Mouse (Mus musculus): ENCODE results near the gene Arhgdia.
"Not testable (repeated sequence)": the region's sequence is repeated elsewhere in the genome, so short reads cannot be mapped to it uniquely, and the experiment has no call there.

Gene Arhgdia

GRCm38 (mm10) chr11:120578024-120578693 lies 3.3 kb downstream of the Arhgdia start:
- DNase-seq: peak; percentile 74

DNA sequence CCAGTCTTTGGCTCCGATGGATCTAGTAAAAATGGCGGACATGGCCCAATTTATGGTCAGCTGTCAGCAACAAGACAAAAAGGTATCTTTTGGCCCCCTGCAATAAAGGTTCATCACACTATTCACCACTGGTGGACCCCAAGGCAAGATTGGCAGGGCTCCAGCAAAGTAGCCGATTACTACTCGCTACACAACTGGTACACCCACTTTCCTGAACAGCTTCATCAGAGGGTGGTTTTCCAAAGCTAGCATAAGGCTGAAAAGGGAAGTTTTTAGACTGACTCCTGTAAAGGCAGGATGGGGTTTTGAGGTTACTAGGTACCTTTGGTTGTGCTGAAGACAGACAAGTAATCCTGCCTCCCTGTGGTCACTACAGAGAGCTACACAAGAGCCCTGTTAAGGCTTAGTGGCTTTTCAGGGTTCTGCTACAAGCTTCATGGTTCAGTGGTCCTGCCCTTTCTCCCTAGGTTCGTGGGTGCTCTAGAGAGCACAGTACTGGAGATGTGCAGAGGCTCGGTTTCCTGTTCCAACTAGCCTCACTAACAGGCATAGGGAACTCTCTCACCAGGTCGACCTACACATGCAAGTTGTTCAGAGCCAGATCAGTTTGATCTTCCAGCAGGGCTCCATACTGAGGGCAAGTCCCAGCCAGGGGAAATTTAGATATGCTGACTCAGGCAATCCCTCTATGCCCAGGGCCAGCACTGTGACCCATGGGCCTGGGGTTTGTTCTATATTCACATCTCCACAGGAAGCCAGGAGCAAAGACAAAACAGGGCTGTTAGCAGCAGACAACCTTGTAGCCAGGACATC lies 4.0 kb downstream of the Arhgdia start:
- DNase-seq: peak; percentile 85

- peak; percentile 93 for DNase-seq
Measured at GRCm38 (mm10) chr11:120576365-120576981, 5.0 kb downstream of the Arhgdia start.

DNA sequence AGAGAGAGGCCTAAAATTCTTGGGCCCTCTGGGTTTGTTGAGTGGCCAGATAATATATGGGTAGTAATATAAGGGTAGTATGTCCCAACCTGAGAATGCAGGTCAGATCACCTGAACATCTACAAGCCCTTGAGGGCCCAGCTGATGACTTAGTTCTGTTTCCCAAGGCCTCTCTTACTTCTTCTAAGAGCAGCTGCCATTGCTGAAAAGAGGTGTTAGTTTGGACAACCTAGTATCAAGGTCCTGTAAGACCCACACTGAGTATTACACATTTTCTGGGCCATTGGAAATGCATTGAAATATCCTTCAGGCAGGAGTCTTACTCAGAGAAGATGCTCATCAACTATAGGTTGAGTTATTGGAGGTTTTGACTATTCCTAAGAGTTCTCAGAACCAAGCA lies 5.5 kb downstream of the Arhgdia start:
- DNase-seq: no peak

GRCm38 (mm10) chr11:120575046-120575445 lies 6.4 kb downstream of the Arhgdia start:
- DNase-seq: no peak

- DNase-seq: no peak
Measured at GRCm38 (mm10) chr11:120574278-120574600, 7.2 kb downstream of the Arhgdia start.

DNA sequence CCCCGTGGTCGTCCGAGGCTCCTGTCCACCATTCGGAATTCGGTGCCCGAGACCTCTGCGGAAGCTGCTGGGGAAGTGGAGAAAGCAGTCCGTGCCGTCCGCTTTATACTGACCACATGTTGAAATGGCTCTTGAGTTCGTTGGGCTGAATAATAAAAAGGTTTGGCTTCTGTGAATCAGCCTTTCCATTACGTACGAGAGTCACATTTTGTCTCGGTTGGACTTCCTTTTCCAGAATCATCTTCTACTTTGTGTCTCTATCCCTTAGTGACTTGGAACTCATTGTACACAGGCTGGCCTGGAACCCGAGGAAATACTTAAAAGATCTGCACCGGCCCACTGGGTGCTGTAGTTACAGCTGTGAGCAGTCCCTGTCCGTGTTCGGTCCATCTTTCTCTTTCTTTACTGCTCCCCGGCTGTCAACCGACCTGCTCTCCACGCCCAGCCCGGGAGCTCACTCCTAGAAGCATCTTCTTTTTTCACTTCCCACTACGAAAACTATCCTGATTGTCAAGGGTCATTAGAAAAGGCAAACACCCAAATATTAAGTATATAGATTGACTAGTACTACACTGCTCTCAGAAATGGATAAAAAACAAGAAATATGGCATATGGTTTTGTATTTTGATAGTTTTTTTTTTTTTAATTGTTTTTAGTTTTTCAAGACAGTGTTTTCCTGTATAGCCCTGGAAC lies 7.7 kb downstream of the Arhgdia start:
- DNase-seq: no peak

- DNase-seq: peak; percentile 100
Measured at GRCm38 (mm10) chr11:120572752-120573584, 8.5 kb downstream of the Arhgdia start, which contains the start of gene P4hb. Gene P4hb (minus strand): TSS chr11:120573253.

- peak; percentile 27 for DNase-seq
Measured at GRCm38 (mm10) chr11:120572417-120572751, 9.0 kb downstream of the Arhgdia start.

DNA sequence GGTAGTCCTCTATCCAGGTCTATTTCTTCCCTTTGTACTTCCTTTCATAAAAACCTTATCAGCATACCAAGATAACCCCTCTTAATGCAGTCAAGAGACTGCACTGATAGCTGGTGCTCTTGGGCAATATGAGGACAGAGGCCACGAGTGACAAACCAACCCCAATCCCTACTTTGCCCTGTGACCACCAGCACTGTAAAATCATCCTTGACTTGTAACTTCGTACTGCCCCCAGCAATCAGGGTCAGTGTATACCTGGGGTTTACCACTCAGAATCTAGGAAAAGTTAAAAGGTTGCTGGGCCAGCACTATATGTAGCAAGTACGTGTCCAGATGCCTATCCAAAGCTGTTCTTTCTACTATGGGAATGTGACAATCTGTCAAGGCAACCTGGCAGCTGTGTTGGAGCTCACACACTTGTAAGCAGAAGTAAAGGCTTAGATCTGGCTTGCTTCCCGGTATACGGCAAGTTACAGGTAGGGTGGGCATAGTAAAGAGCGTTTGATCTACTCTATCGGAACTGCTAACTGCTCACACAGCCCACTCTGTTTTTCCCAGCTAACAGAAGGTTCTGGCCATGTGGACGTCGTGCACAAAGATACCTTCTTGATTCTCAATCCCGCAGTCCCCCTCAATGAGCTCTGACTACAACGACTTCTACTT lies 9.5 kb downstream of the Arhgdia start:
- no peak for DNase-seq

DNA sequence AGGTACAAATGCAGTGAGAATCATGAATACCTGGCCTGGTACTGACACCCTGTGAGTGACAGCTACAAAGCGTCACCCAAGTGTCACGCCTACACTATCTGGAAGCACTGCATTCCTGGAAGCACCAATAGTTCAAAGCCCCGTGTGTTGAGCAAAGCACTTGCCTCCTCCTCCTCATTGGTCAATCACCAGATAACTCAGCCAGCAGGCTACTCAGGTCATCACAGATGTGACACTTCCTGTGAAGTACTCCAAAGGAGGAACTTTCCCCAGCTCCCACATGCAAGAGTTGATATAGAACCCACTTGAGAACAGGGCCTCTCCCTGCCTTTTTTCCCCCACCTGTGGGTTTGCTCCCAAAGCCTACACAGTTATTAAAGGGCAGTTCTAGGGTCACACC lies 10.3 kb downstream of the Arhgdia start:
- DNase-seq: no peak

GRCm38 (mm10) chr11:120568324-120568723 lies 13.1 kb downstream of the Arhgdia start:
- DNase-seq: no peak

DNA sequence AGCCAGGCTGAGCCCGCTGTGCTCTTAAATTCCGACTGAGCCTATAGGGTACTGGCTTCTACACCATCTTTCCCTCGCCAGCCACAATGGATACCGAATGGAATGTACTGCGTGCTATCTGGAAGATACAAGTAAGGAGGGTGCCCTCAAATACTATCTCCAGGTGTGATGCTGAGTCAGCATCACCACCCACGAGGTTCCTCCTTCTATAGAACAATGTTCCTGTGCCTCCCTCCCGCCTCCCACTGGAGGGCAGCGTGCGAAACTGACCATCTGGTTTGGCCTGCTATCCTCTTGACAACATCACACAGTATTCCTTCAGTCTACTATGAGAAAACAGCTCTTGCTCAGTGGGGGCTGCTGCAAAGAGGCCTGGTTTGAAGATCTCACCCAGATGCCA lies 16.3 kb downstream of the Arhgdia start:
- DNase-seq: no peak

DNA sequence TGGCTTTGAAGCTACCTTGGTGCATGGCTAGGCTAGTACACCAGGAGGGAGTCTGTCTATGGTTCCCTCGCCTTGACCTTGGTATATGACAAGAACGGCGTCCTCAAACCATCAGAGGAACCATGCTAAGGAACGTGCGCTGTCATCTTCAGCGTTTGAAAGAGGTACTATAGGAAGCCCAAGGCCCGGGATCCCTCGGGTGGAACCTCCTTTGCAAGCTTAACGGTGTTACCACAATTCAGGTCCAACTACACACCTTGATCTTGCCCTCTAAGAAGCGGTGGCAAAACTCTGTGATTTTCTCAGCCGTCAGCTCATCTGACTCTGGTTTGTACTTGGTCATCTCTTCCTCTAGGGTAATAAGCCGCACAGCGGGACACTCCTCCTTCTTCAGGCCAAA lies 18.5 kb downstream of the Arhgdia start:
- DNase-seq: no peak

GRCm38 (mm10) chr11:120560952-120561728 lies 20.3 kb downstream of the Arhgdia start:
- no peak for DNase-seq

DNA sequence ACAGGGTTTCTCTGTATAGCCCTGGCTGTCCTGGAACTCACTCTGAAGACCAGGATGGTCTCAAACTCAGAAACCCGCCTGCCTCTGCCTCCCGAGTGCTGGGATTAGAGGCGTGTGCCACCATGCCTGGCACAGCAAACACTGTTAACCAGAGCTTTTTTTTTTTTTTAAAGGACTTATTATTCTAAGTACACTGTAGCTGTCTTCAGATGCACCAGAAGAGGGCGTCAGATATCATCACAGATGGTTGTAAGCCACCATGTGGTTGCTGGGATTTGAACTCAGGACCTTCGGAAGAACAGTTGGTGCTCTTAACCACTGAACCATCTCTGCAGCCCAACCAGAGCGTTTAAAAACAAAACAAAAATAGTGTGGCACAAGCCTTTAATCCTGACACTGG lies 22.6 kb downstream of the Arhgdia start:
- not testable (repeated sequence) for DNase-seq

DNA sequence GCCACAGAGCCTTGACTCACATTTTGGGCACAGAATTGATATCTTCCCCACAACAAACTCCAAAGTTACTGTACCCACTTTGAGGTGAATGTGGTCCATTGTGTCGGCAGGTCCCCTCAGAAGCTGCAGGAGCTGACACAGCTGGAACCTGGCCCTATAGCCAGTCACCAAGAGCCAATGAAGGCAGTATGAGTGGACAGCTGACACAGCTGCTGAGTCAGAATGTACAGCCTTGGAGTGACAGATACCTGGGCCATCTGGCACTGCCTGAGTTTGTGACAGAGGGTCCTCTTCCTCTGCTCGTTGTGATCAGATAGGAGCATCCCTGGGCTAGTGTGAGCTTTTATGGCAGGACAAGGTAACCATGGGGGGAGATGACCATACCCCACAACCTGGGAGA lies 26.2 kb downstream of the Arhgdia start:
- no peak for DNase-seq

DNA sequence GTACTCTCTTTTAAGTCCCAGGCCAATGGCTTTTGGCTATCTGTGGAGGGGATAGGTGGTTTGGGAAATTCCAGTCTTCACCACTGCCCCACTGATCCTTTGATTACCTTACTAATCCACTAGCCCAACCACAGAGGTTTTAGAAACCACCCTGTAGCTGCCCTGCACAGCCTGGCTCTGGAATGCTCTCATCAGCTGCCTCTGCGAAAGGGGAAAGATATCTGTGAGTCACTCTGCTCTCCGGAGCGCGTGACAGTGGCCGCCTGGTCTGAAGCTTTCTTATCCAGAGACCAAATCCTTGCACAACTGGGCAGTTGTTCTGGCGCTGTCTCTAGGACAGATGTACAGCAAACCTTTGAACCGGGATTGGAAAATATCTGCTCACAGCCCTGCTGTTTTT lies 26.6 kb downstream of the Arhgdia start:
- no peak for DNase-seq

DNA sequence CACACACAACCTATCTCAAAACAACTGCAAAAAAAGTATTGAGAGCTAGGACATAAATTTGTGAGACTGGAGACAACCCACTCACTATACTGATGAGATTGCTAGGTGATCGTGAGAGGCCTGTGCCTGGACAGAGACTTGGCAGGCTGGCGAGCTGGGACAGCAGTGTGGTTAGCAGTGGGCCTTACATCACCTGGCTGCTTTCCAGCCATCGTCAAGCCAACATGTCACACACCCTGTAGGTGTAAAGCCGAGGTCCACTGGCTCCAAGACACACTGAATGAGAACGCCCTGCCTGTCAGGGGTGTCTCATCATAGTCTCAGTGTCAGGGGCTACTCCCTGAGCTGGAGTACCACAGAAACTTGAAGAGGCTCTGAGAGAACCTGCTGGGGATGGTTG lies 28.7 kb downstream of the Arhgdia start:
- no peak for DNase-seq

GRCm38 (mm10) chr11:120550810-120551440 lies 30.5 kb downstream of the Arhgdia start, which contains the start of gene Ppp1r27:
Gene Ppp1r27 (minus strand): TSS chr11:120551132.
- no peak for DNase-seq

Measured in kidney, adult 9 months (tissue).